Mouse (Mus musculus) liver, adult 2 months (tissue): Measurements from ENCODE around the gene Proser2.

Source experiments
- CTCF ChIP-seq: fragments of 200-500 bp; IDR thresholded peaks from 2 replicates; pipeline ENCODE4 v1.5.1; 2011; ENCODE audit warnings: low read depth, low read length, control low read depth
- POLR2A ChIP-seq: fragments of 200-500 bp; IDR thresholded peaks from 2 replicates; pipeline ENCODE4 v1.6.1; 2011; ENCODE audit warnings: low read length, control low read depth; ENCODE audit not compliant: insufficient read depth; ENCODE audit errors: extremely low read depth

DNA sequence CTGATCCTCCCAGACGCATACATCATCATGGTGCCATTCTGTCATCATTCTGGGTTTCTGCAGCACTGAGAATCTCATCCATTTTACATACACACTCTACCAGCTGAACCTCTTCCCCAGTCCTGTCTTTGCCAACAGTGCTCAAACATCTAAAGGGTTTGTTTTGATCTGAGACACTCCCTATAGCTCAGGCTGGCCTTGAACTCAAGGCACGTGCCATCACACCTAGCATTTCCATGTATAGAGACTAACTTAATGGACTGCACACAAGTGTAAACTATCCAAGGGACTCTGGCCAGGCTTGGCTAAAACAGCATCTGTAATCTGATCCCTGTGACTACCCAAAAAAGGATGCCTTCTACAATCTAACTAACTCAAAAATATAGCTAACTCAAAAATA is 70.7 kb downstream of the Proser2 start:
- TF ChIP-seq CTCF, result no peak
- TF ChIP-seq POLR2A, result no peak
